Mouse (Mus musculus): Measurements from ENCODE around the gene Rnf157.

The Rnf157 gene

DNA sequence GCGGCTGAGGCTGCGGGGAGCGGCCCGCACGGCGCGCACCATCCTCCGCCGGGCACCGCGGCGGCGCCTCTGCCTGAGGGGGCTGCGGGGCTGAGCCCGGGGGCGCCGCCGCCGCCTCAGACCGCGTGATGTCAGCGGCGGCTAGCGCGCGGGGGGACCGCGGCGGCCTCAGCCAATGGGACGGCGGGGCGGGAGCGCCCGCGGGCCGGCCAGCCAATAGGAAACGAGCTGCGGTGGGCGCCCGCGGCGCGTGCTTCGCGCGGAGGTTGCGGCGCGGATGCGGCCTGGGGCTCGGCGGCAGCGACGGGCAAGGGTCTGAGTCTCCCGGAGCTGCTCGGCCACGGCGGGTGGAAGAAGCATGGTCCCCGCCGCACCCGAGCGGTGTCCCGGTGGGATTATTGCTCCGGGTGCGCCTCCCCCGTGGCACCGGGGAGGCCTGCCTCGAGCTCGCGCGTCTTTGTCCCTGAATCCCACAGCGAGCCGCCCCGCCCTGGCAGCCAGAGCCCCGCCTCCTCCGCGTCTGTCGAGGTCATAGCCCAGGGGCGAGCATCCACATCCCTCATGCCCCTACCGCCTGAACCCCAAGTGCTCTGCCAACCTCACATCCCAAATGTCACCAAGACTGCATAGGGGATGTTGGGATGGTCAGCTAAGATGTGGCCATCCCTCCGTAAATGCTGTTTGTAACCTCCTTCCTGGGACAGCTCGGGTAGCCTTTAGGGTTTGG lies at the start of gene Rnf157:
Gene Rnf157, minus strand, starts transcription at position 129 of the 727 bp plus-strand sequence.
- in situ Hi-C loops (cut with MboI, MseI) = loop anchor here (25.0 kb wide), 3 partner anchors 776 to 1824 kb away; partner anchors contain the start of genes Armc7, Cyth1, Nt5c and Slc25a19

DNA sequence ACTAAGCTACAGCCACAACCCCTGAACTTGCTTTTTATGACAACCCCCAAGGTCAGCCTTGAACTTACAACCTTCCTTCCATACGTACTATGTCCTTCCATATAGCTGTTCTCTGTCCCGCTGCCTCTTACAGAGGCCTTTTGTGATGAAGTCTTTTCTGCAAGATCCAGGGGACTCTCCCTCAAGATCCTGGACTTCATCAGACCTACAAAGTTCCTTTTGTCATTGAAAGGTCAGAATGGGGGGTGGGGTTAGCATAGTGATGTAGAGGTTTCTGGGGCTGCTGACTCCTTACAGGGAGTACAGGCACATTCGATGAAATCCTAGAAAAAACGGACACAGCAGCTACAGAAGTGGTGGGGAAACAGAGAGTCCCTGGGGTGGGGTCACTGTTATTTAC lies 47.0 kb upstream of the Rnf157 start:
- in situ Hi-C loops (cut with MboI, MseI) = loop anchor here (5.0 to 10.0 kb wide), 3 partner anchors 237 to 345 kb away; no protein-coding TSS in a partner anchor

- in situ Hi-C loops (cut with MboI, MseI) = loop anchor here (5.0 to 10.0 kb wide), 3 partner anchors 234 to 341 kb away; no protein-coding TSS in a partner anchor
These were observed 43.4 kb upstream of the Rnf157 start for GRCm38 (mm10) chr11:116456234-116456633.

DNA sequence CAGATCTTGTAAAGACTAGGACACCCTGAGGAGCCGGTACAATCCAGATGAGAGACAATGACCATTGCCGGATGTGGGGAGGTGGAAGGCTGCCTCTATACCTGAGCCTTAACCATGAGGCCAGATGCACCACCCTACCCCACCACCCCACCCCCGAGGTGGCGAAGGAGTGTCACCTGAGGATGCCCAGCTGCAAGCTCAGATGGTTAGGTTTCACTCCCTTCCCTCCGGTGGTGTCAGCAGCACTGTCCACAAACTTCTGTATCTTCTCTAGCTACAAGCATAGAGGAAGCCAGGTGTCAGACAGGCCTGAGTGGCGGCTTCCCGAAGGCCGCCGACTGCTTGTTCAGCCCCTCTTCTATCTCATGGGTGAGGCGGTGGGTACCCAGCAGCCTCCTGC lies 41.1 kb upstream of the Rnf157 start:
- in situ Hi-C loops (cut with MboI, MseI) = loop anchor here (10.0 kb wide), 2 partner anchors 309 to 339 kb away; no protein-coding TSS in a partner anchor

- in situ Hi-C loops (cut with MboI, MseI) = loop anchor here (5.0 kb wide), 1 partner anchor 132 kb away; no protein-coding TSS in a partner anchor
These were observed 36.5 kb upstream of the Rnf157 start for GRCm38 (mm10) chr11:116449341-116449740.

GRCm38 (mm10) chr11:116447822-116448221 lies 35.0 kb upstream of the Rnf157 start:
- in situ Hi-C loops (cut with MboI, MseI) = loop anchor here (5.0 kb wide), 1 partner anchor 131 kb away; no protein-coding TSS in a partner anchor

- in situ Hi-C loops (cut with MboI, MseI) = loop anchor here (5.0 kb wide), 1 partner anchor 129 kb away; no protein-coding TSS in a partner anchor
These were observed 33.6 kb upstream of the Rnf157 start for GRCm38 (mm10) chr11:116446308-116446887.

DNA sequence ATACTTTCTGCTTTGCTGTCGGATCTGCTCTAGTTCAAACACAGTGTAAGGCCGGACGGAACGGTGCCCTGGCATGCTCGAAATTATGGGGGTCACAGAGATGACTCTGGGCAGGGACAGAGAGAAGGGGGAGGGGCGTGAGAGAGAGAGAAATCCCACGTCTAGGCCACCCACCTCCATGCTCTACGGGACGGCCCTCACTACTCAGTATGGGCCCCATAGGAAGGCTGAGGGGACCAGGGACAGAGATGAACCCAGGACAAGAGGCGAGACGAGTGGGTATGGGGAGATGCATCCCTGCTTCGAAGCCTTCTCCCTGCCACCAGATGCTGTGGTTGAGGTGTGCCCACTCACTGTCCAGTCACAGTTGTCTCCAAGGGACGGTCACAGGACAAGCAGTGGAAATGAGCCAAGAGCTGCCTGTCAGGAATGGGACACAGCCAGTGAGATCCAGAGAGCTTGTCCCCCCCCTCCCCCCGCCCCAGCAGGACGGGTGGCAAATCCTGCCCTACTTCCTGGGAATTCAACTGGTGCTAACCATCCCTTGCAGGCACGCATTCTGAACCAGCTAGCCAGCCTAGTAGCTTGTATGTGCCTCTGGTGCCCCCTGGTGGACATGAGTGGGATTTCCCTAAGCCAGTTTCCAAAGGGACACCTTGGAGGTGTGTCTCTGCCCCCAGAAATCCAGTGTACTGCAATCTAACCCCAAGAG lies 32.9 kb upstream of the Rnf157 start:
- in situ Hi-C loops (cut with MboI, MseI) = loop anchor here (5.0 kb wide), 1 partner anchor 128 kb away; no protein-coding TSS in a partner anchor

DNA sequence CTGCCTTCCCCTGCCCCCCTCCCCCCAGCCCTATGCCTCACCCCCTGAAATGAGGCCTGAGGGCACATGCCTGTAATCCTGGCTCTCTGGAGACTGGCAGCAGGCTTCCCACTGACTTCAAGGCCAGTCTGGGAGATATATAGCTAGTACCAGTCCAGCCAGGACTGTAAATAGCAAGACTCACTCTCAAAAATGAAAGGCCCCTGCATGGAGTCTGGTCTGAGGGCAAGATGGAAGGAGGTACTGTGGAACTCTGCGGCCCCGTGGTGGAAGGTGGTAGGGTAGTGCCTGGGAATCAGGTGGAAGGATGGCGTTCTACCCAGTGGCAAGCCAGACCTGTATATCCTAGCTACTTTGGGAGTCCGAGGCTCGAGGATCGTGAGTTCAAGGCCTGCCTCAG lies 31.1 kb upstream of the Rnf157 start:
- in situ Hi-C loops (cut with MboI, MseI) = loop anchor here (5.0 kb wide), 1 partner anchor 47 kb away; no protein-coding TSS in a partner anchor

GRCm38 (mm10) chr11:116443311-116443710 lies 30.5 kb upstream of the Rnf157 start:
- in situ Hi-C loops (cut with MboI, MseI) = loop anchor here (5.0 kb wide), 1 partner anchor 46 kb away; no protein-coding TSS in a partner anchor

DNA sequence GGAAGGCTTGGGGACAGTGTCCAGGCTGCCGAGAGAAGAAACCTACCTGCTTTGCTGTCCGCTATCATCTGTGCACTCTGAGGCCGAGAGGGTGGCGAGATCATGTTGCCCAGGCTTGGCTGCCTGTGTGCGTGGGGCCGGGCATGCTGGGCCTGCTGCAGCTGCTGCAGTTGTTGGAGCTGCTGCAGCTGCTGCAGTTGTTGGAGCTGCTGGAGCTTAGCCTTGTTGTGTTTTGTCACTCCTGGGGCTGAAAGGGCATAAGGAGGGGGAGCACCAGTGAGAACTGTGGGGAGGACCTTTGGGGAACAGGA lies 30.0 kb upstream of the Rnf157 start:
- in situ Hi-C loops (cut with MboI, MseI) = loop anchor here (5.0 kb wide), 1 partner anchor 46 kb away; no protein-coding TSS in a partner anchor

DNA sequence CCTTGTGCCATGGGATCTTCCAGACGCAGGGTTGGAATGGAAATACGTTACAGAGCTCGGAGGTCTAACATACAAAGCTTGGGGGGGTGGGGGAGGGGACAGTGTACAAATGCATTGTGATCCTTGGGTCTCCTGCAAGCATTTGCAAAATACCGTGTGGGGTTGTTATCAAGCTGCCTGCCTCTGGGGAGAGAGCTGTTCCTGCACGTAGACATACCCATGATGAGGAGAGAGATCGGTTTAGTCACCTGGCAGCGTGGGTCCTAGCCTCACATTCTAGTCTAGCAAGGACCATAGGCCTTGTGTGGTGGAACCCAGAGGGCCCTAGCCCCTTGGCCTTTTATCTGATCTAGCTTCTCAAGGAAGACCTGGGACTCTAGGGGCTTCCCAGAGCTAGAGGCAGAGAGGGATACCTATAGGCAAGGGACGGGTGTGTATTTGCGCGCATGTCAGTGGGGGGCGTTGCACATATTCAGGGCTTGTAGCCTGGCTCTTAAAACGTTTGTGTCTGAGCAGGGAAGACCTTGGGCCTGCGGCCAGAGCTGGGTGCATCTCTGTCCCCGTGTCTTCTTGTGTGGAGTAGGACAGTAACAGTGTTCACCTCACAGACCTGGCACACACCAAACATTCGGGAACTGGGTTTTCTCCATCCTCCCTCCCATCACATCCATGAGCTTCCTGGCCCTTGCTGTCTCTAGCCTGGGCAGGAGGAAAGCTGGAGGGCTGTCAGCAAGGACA lies 29.5 kb upstream of the Rnf157 start:
- in situ Hi-C loops (cut with MboI, MseI) = loop anchor here (5.0 kb wide), 1 partner anchor 45 kb away; no protein-coding TSS in a partner anchor

DNA sequence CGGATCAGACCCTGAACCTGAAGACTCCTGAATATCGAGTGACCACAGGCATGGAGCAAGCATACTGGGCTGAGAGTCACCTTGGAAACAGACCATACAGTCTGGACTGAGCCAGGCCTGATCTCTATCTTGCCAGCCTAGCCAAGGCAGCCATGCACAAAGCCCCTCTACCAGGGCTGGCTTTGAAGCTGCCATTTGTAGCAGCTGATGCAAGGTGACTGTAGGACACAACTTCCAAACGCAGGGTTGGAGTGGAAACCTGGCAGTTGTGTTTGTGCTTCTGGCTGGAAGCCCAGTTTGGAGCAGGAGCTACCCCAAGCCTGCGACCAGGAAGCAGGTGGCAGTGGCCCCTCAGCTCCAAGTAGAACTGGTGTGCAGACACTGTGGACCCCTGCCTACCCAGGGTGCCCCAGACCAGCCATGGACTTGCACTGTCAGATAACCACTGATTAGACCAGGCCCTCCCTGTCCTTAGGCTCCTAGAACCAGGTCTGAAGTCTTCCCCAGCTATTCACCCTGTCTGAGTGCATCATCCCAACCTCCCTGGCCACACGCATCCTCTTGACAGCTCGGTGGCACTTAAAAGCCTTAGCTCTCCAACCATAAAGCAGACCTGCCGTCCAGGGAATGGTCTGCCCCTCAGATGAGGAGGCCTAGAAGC lies 27.7 kb upstream of the Rnf157 start:
- in situ Hi-C loops (cut with MboI, MseI) = loop anchor here (5.0 kb wide), 1 partner anchor 43 kb away; no protein-coding TSS in a partner anchor

DNA sequence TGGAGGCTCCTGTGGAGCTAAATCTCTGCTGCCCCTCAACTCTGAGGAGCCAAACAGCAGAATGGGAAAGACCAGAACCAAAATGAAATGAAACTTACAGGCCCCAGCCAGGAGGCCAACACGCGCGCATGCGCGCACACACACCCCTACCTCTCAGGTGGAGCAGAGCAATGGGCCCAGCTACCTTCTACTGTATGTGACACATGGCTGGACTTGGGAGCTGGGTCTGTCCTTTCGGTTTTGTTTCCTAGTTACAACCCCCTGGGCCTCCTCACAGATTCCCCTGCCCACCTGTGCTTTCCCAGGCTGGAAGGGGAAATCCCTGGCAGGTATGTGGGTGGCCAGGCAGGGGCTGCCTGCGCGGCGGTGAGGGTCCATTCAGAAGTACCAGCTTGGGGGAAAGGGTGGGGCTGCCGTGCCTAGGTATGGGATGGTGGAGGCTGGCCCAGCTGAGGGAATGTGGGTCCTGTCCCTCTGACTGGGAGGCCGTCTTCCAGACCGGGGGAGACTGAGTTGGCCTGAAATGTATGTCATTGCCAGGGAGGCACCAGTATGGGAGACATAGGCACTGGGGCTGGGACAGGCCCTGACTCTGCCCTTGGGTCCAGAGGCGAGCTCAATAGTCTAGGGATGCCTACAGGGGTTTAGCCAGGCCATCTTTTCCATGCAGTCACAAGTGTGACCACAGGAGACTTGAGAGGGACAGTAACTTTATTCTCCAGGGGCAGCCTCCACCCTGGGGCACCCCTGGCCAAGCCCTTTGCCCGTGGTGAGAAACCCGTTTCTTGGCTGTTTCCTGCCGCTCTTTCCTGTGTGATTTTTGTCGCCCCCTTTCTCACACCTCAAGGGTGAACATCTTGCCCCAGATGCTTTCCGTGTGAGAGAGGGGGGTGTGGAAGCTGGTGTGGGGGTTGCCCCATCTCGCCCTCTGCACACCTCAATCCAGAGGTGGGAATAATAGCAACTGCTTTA lies 26.7 kb upstream of the Rnf157 start:
- in situ Hi-C loops (cut with MboI, MseI) = loop anchor here (5.0 to 10.0 kb wide), 2 partner anchors 42 to 65 kb away; no protein-coding TSS in a partner anchor

- in situ Hi-C loops (cut with MboI, MseI) = loop anchor here (10.0 kb wide), 1 partner anchor 63 kb away; no protein-coding TSS in a partner anchor
These were observed 24.7 kb upstream of the Rnf157 start for GRCm38 (mm10) chr11:116437541-116437940.

DNA sequence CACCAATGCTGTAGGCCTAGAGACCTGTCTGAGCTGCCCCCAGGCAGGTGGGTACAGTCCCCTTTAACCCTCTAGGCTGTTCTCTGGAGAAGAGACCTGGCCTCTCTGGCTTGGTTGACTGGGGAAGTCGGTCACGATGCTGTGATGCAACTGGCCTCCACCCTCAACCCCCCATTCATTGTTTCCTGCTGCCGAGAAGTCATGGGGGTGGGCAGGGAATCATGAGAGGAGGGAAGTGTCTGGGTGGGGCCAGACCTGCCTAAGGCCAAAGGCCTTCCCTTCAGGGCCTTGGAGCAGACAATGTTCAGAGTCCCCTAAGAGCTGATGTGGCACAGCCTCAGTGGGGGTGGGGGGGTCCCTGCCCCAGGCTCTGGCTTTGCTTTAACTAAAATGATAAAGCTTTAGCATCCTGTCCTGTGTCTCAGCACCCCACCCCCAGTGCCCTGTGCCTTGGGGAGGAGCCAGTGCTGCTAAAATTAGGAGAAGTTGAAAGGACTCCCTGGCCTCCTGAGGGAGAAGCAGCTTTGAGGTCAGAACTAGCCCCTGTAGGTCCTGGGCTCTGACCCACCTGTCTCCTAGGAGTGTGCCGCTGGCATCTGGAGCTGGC lies 24.0 kb upstream of the Rnf157 start:
- in situ Hi-C loops (cut with MboI, MseI) = loop anchor here (10.0 kb wide), 1 partner anchor 62 kb away; no protein-coding TSS in a partner anchor

GRCm38 (mm10) chr11:116435992-116436724 lies 23.3 kb upstream of the Rnf157 start:
- in situ Hi-C loops (cut with MboI, MseI) = loop anchor here (10.0 kb wide), 1 partner anchor 61 kb away; no protein-coding TSS in a partner anchor

Measured in T-helper 2 cell (primary cell).